Mouse (Mus musculus) midbrain, postnatal 0 days (tissue): ENCODE data around the gene Timm13. TPM values are rescaled to one million over a fixed set of nuclear protein-coding genes. Genes with fewer than 3 reads are reported as not detected.
A peak's percentile ranks its signal among the peaks of the same experiment; 100 is the strongest.

ENCODE experiments used
- ATAC-seq: fragments of 200-750 bp; cut with Nextera tagmentation; 2 replicates; pipeline ENCODE4 v1.8.0; 2017; ENCODE audit warnings: moderate number of reproducible peaks, mild to moderate bottlenecking, moderate TSS enrichment, moderate library complexity; ENCODE audit not compliant: low FRiP score
- DNase-seq: peaks from one replicate; pipeline ENCODE4 v3.0.0-alpha.2; 2015; ENCODE audit warnings: low spot score
- H3K27ac ChIP-seq: fragments of 300-500 bp; sonication (generic); 2 replicates; pipeline ENCODE4 v1.5.1; 2014; ENCODE audit warnings: low read depth, mild to moderate bottlenecking, low read length, mixed read lengths
- H3K27me3 ChIP-seq: fragments of 300-500 bp; sonication (generic); 2 replicates; pipeline ENCODE4 v1.6.1; 2014; ENCODE audit warnings: low read length, control low read depth, mixed read lengths; ENCODE audit not compliant: insufficient read depth
- H3K36me3 ChIP-seq: fragments of 300-500 bp; sonication (generic); 2 replicates; pipeline ENCODE4 v1.6.1; 2014; ENCODE audit warnings: low read length, control low read depth, mixed read lengths; ENCODE audit not compliant: insufficient read depth
- H3K4me1 ChIP-seq: fragments of 300-500 bp; sonication (generic); 2 replicates; pipeline ENCODE4 v1.6.1; 2014; ENCODE audit warnings: mild to moderate bottlenecking, control low read depth, antibody characterized with exemption, low read length, mixed read lengths; ENCODE audit not compliant: insufficient read depth
- H3K4me2 ChIP-seq: fragments of 300-500 bp; sonication (generic); 2 replicates; pipeline ENCODE4 v1.6.1; 2014; ENCODE audit warnings: low read depth, mild to moderate bottlenecking, low read length, mixed read lengths; ENCODE audit not compliant: poor library complexity, severe bottlenecking
- H3K4me3 ChIP-seq: fragments of 300-500 bp; sonication (generic); 2 replicates; pipeline ENCODE4 v1.5.1; 2014; ENCODE audit warnings: low read depth, mild to moderate bottlenecking, low read length, moderate library complexity
- H3K9ac ChIP-seq: fragments of 300-500 bp; sonication (generic); replicated peaks from 2 replicates; pipeline ENCODE4 v1.6.1; 2014; ENCODE audit warnings: mild to moderate bottlenecking, low read length, moderate library complexity, mixed read lengths; ENCODE audit not compliant: poor library complexity, severe bottlenecking
- H3K9me3 ChIP-seq: fragments of 300-500 bp; sonication (generic); 2 replicates; pipeline ENCODE4 v1.6.1; 2016; ENCODE audit warnings: low read length, control low read depth
- CTCF ChIP-seq: IDR thresholded peaks from 2 replicates; pipeline ENCODE4 v1.5.1; 2016; ENCODE audit warnings: antibody characterized with exemption, mild to moderate bottlenecking
- WGBS: fragments of 180-500 bp; shearing (Covaris S2); extraction: QIAGEN DNeasy Blood & Tissue Kit; methylation state at CpG from one replicate; pipeline ENCODE4 v1.1.7; 2014; 5-methylcytosine and 5-hydroxymethylcytosine counted together
- polyA plus RNA-seq: library from polyadenylated mRNA; unstranded; fragments of >200 nt; fragmentation: Nextera tagmentation; extraction: Ambion mirVana; gene quantifications from 2 replicates; pipeline ENCODE4 v1.2.1, GENCODE M21; 2015
- total RNA-seq: library from RNA; depleted of rRNA; stranded (reverse); fragments of >200 nt; gene quantifications from 2 replicates; pipeline ENCODE4 v1.2.3, GENCODE M21; 2014

Timm13 gene
- total and polyA plus RNA-seq, 2 experiments from 2014 or later: 267 to 362 TPM

- ATAC-seq: no peak
- H3K27ac ChIP-seq: no peak overlapping the region
- peaks cover 55% of the 10 kb centered on the region for H3K27me3 ChIP-seq
- H3K4me1 ChIP-seq: peaks cover 19% of the 10 kb centered on the region
- TF ChIP-seq CTCF: no peak
- peak overlapping the region; percentile 39; the same call in 1 of the 2 replicates for H3K4me2 ChIP-seq
- no peaks in the 10 kb centered on the region for H3K36me3 ChIP-seq
- H3K9me3 ChIP-seq: no peaks in the 10 kb centered on the region
- DNase-seq: no peak
- no peak overlapping the region for H3K9ac ChIP-seq
- H3K4me3 ChIP-seq: no peak overlapping the region
- WGBS: 16% methylated on average over 3 of the region's 3 CpGs
These were observed 34.5 kb upstream of the Timm13 start for GRCm38 (mm10) chr10:80935241-80935640.

- Histone ChIP-seq H3K4me2 (no peak overlapping the region), H3K9me3 (no peaks in the 10 kb centered on the region), H3K27me3 (peaks cover 55% of the 10 kb centered on the region), H3K36me3 (no peaks in the 10 kb centered on the region), H3K4me3 (no peak overlapping the region), H3K4me1 (peaks cover 19% of the 10 kb centered on the region), H3K9ac (no peak overlapping the region), H3K27ac (no peak overlapping the region)
- TF ChIP-seq CTCF: no peak
- no peak for ATAC-seq
- WGBS: 40% methylated on average over 14 of the region's 14 CpGs
- no peak for DNase-seq
These were observed 33.6 kb upstream of the Timm13 start for GRCm38 (mm10) chr10:80934136-80934985.

DNA sequence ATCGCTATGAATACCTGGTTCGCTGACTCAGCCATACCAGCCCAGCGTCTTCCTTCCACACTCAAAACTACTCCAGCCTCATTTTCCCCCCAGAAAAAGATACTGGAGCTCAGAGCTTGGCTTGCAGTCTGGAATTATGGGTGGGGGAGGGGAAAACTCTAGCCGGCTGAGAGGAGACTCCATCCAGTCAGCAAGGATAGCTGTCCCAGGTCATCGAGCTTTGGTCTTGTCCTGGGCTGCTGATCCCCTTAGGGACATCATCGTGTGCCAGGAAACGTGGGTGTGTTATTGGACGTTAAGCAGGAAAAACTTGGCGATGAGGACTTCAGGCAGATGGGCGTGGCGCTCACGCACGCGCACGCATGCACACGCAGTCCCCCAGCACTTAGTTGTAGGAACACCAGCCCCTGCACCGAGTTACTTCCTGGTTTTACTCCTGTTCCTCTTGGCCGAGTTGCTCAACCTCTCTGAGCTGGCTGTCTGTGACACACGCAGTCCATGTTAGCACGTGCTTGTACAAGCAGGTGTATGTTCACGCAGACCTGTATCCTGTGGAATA lies 32.7 kb upstream of the Timm13 start:
- H3K4me1 ChIP-seq: peaks cover 19% of the 10 kb centered on the region
- WGBS: 3% methylated on average over 21 of the region's 21 CpGs

GRCm38 (mm10) chr10:80932700-80933420 lies 32.1 kb upstream of the Timm13 start:
- Histone ChIP-seq H3K9ac (no peak overlapping the region), H3K27me3 (peaks cover 55% of the 10 kb centered on the region), H3K36me3 (no peaks in the 10 kb centered on the region), H3K27ac (no peak overlapping the region), H3K4me1 (peaks cover 19% of the 10 kb centered on the region), H3K9me3 (no peaks in the 10 kb centered on the region), H3K4me2 (peak overlapping the region; percentile 87; the same call in 1 of the 2 replicates), H3K4me3 (no peak overlapping the region)
- TF ChIP-seq CTCF: no peak
- ATAC-seq (no peak), DNase-seq (no peak)
- WGBS: 1% methylated on average over 17 of the region's 17 CpGs

More for the DNA sequence above, 32.7 kb upstream of the Timm13 start:
- Histone ChIP-seq H3K27me3 (peaks cover 55% of the 10 kb centered on the region), H3K4me3 (no peak overlapping the region), H3K9me3 (no peaks in the 10 kb centered on the region), H3K9ac (no peak overlapping the region), H3K4me2 (peak overlapping the region; percentile 20), H3K27ac (no peak overlapping the region), H3K36me3 (no peaks in the 10 kb centered on the region)
- ATAC-seq (no peak), DNase-seq (no peak)
- no peak for TF ChIP-seq CTCF

GRCm38 (mm10) chr10:80932206-80932605 lies 31.4 kb upstream of the Timm13 start:
- H3K27ac ChIP-seq: no peak overlapping the region
- TF ChIP-seq CTCF: no peak
- under 1% methylated on average over 20 of the region's 20 CpGs for WGBS
- H3K4me3 ChIP-seq: peak overlapping the region; percentile 48; the same call in 1 of the 2 replicates
- no peaks in the 10 kb centered on the region for H3K36me3 ChIP-seq
- peaks cover 52% of the 10 kb centered on the region for H3K27me3 ChIP-seq
- DNase-seq (no peak), ATAC-seq (no peak)
- H3K4me1 ChIP-seq: peaks cover 19% of the 10 kb centered on the region
- peak overlapping the region; percentile 87; the same call in 1 of the 2 replicates for H3K4me2 ChIP-seq
- no peaks in the 10 kb centered on the region for H3K9me3 ChIP-seq
- no peak overlapping the region for H3K9ac ChIP-seq
